Mouse (Mus musculus): ENCODE measurements around the gene Ttc7b.

The Ttc7b gene

DNA sequence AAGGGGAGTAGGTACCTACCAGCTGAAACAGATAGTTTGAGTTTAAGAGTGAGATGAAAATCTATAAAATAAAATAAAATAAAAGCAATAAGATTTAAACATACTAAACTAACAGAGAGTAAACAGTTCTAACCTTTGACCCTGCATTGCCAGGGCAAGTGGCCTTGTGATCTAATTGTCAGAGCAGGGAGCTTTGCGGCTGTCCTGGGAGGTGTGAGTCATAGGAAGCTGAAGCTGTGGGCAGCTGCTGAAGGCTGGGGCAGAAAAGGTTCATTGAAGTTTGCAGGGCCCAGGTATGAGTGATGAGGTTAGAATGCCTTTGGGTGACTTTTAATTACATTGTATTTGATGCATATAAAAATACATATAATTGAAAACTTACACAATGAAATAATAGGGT lies 5.3 kb upstream of the Ttc7b start:
- DNase-seq (ENCODE audit: low spot score in 2 of 2): no peak

DNA sequence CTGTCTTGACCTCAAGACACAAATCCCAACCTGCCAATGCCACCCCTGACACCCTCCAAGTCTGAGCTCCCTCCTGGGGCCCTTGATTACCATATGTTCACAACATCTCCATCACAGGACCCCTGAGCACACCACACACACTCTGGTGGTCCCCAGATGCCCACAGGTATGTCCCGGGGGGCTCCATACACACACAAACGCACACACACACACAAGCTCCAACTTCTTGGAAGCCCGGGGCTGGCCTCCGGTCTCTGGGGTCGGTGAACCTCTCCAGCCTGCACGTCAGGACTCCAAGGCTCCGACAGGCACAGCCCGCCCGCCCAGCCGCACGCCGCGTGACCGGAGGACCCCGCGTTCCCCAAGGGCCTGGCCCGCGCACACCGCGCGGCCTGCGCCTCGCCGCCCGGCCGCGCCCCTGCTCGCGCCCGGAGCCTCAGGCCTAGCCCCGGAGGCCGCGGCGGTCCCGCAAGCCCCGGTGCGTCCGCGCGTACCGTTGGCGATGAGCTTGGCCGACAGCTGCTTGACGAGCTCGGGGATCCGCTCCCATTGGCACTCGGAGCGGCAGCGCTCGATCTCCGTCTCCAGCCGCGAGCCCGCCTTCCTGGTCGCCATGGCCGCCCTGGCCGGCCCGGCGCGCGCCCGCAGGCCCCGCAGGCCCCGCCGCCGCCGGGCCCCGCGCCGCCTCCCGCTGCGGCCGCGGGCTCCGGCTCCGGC lies 391 bp downstream of the Ttc7b start:
- DNase-seq (ENCODE audit: low spot score in 2 of 2): peak; percentile 63

DNA sequence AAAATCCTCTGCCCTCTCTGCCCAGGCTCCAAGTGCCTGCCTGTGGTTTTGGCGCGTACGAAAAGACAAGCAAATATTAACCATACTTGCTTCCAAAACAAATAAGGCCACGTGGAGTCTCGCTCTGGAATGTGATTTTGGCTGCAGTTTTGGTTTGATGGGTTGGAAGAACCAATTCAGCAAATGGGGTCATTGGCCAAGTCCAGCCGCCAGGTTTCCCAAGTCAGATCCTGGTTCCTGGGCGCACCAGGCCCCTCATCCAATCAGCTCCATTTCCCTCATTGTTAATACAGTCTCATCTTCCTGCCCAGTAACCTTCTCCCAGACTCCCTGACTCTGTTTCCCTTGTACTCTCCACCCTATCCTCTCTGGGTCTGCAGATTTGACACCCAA lies 946 bp downstream of the Ttc7b start:
- peak; percentile 38 to 43 for DNase-seq (ENCODE audit: low spot score in 2 of 2)

DNA sequence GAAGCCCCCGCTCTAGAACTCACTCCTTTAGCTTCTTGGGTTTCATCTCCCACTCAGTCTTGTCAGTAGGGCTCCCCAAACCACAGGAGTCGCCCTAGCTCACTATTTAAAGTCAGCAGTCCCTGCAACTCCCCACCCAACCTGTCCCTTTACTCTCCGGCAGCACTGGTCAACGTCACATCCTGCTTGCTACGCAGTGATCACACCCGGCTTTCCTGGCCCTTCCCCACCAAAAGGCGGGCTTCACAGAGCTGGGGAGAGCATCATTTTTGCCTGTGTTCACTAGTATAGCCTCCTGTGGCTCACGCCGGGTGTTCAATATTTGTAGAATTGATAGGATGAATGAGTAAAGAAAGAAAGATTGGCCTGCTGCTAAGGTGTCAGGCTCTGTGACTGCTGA lies 3.3 kb downstream of the Ttc7b start:
- DNase-seq (ENCODE audit: low spot score in 2 of 2): peak in 1 of 2 experiments; percentile 32

DNA sequence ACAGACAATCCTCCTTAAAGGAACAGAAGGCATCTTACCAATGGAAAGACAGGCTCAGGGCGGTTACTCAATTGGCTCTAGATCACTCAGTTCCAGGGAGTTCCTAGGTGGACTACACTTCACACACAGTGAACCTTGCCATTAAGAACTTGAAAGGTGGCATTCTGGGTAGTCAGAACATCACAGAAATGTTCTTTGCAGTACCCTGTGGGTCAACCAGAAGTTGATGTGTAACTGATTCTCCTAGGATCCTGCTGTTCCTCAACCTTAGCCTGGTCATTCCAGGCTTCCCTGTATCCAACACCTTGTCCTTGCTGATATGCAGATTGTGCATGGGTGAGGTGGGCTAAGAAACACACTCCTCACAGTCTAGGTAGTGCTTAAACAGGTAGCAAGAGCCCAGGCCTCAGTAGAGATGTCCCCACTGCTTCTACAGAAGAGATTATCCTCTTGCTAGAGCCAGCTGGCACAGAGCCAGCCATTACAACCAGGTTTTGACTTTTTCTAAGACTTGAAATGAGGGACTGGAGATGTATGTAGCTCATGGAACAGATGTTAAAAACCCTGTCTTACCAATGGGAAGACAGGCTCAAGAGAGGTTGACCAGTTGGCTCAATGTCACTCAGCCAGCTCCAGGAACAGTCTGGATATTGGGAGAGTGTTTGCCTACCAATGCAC lies 4.3 kb downstream of the Ttc7b start:
- no peak for DNase-seq (ENCODE audit: low spot score in 2 of 2)

DNA sequence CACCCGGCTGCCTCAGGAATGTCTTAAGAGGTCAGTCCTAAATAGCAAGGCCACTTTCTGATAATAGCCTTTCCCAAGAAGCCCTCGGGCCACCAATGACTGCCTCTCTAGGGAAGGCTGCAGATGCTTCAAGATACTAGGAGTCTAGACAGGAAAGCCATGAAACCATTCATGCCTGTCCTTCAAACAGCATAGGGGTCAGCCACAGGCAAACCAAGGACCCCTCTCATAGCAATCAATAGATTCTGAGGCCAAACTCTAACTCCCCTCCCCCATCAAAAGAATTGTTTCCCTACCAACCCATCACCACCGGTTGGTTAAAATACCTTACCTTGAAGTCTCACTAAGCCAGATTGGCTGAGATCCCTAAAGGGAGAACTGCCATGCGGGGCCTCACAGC lies 5.1 kb downstream of the Ttc7b start:
- DNase-seq (ENCODE audit: low spot score in 2 of 2): no peak

DNA sequence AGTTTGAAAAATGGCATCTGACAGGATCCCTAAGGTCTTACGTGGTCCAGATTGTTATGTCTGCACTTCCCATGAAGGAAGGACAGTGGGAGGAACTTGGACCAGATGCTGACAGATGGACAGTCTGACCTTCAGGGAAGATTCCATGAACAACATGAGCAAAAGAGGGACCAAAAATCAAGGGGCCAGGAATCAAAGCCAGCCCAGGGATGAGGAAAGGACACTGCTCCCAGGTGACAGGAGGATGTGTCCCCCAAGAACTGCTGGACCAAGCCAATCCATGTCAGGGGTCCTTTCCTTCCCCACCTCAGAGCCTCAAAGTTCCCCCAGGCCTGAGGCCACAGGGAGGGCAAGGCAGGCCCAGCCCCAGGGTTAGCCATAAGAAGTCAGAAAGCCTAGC lies 6.0 kb downstream of the Ttc7b start:
- DNase-seq (ENCODE audit: low spot score in 2 of 2): no peak

DNA sequence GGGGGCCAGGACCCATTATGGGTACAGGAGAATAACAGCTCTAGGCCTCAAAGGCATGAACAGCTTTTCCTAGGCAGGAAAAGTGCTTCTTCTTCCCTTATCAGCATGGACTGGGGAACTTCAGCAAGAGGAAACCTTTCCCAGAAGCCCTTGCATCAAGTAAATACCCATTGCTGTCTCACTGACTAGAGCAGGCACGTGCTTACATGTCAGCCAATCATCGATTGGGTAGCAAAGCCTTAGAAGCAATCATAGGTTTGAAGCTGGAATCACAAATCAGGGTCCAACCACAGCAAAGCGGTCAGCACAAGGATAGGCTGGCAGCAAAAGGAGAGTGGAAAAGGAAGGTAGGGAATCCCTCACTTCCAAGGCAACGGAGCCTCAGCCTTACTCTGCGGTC lies 7.5 kb downstream of the Ttc7b start:
- no peak for DNase-seq (ENCODE audit: low spot score in 2 of 2)

DNA sequence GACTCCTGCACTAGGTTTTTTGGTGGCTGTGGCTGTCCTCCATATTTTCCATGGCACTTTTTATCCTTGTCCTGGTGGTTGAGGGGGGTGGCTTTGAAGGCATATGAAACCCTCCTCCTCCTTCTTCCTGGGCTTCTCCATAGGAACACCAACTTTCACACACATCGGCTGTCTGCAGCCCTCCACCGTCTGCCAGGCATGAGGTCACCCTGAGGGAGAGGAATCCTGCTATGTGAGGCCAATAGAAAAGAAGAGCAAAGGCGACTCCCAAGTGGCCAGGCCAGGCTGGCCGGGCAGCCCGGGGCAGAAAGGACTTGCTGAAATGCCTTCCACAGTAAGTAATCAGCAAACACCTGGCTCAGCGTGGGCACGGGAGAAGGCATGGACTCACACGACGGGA lies 8.0 kb downstream of the Ttc7b start:
- peak; percentile 32 to 46 for DNase-seq (ENCODE audit: low spot score in 2 of 2)

DNA sequence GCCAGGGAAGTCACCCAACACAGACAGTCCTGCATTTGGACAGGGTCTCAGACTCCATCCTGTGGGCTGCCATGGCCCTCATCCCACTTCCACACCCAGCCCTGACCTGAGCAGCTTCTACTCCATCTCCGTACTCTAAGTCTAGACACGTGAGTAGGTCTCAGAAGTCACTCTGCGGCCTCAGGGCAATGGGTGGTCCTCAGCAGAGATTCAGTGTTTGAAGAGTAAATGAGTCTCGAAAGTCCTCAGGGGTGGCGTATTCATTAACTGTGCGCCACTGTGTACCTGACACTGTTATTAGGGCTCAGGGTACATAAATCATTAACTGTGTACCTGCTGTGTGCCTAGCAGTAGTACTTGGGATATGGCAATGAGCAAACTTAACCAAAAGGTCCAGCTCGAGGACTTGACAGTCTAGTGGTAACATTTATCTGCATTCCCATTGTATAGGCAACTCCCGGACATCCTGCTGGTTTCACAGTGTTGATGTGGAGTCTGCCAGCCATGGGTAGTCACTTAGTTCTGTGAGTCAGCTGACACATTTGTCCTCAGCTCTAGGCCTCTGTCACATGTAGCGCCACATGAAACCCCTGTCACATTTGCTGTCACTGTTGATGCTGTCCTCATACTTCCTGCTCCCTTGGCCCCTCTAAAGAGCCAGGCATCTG lies 10.9 kb downstream of the Ttc7b start:
- DNase-seq (ENCODE audit: low spot score in 2 of 2): no peak

DNA sequence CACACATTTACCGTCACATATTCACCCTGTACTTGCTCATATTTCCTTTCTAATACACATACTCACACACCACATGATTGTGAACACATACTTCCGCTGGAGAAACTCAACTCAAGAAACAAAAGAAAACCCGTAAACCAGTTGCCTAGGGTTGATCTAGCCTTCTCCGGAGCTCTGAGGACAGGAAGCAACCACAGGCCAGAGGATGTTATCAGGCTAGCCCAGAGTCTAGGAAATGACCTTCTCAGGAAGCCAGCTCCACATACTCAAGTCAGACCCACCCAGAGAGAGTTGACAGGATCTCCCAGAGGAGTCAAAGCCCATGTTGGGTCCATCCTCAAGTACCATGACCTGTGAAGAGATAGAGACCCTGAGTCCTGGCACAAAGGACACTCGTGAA lies 12.0 kb downstream of the Ttc7b start:
- DNase-seq (ENCODE audit: low spot score in 2 of 2): peak; percentile 47 to 72

DNA sequence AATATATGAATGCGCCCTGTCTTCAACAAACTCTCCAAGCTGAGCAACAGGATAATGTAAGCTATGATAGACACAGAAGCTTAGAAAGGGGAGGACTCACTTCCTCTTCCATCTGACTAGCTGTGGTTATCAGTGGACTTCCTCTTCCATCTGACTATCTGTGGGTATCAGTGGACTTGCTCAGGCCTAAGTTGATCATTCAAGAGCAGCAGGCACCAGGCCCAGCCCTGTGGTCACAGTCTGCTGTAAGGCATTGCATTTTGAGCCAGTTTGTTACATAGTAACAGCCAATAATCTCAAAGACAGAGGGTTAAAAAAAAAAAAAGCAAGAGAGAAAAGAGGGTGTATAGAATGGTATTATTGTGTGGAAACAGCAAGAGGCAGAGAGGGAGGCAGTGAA lies 15.1 kb downstream of the Ttc7b start:
- DNase-seq (ENCODE audit: low spot score in 2 of 2): no peak

DNA sequence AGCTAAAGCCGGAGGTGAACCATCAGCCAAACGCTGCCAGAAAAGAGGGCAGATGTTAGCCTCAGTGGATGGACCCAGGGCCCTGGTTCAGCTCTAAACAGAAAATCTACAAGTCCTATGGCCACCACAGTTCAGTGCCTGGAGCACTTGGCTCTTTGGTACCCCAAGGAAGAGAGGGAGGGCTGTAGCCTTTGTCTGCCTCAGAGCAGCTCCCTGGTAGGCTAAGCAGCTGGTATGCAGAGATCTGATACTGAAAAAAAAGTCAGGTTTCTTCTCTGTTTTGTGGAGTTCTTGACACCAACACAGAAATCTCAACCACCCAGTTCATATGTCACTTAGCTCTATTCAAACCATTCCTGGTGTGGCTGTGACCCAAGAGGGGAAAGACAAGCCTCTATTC lies 16.0 kb downstream of the Ttc7b start:
- DNase-seq (ENCODE audit: low spot score in 2 of 2): no peak

DNA sequence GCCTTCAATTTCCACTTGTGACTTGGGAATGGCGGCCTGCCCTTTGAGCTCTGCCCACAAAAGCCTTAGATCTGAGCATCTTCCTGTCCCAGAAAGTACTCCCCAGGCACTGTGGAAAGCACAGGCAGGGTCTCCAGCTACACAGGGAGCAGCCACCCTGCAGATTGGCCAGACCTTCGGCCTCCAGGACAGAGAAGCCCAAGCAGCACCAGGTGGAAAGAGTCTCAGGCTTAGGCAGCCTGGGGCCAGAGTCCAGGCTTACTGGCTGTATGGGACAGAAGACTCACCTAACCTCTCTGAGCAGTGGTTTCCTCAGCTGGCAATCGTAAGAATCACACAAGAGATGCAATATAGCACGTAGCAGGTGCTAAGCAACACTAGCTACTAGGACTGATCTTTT lies 17.0 kb downstream of the Ttc7b start:
- no peak for DNase-seq (ENCODE audit: low spot score in 2 of 2)

DNA sequence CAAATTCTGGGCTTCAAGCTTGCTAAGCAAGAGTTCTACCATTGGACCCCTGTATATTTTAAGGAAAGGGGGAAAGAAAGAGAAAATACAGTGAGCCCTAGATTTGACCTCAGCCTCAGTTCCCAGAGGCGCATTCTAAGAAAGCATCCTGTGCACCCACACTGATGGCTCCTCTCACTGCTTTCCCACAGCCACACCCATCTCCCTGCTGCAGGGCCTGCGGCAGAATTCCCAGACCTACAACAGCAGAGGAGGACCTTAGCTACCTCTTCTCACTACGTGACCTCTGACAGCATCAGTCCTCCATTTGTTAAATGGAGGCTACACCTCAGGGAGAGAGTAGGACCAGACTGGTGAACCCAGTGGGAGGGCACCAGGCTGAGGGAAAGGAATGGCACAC lies 18.1 kb downstream of the Ttc7b start:
- no peak for DNase-seq (ENCODE audit: low spot score in 2 of 2)

DNA sequence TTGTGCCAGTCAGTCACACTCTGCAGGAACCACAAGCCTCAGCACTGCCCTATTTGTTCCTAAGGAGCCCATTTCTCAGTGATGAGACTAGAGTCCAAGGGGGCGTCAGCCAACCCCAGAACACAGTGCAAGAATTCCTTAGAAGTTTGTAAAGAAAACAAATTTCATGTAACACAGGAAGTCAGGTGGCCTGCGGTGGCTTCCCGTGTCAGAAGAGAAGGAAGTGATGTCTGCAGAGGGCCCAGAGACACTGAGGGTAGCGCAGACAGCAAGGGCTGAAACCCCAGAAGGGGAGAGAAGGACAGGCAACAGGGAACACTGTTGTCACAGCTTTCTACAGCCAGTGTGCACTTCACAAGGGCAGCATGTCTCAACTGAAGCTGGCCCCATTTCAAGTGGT lies 19.4 kb downstream of the Ttc7b start:
- DNase-seq (ENCODE audit: low spot score in 2 of 2): no peak

DNA sequence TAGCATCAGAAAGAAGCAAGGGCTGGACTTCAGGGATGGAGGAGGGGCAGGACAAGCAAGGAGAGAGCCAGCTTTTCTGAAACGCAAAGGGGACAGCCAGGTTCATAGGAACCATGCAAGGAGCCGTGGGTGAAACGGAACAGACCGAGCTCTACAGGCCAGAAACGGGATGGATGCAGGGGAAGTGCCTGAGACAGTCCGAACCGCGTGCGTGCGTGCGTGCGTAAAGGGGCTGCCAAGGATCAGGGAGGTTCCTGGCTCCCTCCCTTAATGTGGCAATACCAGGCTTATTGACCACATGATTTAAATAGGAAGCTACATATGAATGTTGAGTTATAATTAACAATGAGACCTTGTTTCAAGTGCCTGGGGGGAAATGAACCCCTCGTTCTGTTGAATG lies 21.2 kb downstream of the Ttc7b start:
- DNase-seq (ENCODE audit: low spot score in 2 of 2): no peak

DNA sequence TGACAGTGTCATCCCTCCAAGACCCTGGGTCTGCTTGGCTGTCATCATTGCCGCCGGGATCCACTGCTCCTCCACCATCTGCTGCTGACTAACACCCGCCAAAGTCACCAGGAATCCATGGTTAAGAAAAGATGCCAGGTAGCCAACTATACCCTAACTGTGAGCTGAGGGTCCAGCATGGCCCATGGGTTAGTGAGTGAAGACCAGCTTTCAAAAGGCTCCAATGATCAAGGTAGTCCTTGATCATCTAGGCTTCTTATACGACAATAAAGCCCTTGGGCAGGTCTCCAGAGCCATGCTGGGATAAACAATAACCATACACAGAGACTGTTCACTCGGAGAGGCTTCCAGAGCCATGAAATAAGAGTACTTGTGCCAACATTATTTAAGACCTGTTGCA lies 22.6 kb downstream of the Ttc7b start:
- no peak for DNase-seq (ENCODE audit: low spot score in 2 of 2)

DNA sequence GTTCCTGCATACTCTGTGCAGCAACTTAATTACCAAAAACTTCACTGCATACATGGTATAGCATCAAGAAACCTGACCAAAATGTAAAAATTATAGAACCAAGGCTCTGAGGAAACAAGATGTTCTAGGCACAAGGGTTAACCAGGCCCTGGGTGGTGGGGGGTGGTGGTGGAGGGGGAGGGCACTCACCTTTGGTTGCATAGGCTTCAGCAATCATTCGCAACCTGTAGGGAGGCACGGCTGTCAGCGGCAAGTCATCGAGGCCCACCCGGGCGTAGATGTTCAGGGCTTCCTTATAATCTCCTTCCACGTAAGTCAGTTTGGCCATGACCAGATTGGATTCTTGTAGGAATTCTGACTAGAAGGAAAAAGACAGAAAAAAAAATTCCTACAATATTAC lies 25.5 kb downstream of the Ttc7b start:
- no peak for DNase-seq (ENCODE audit: low spot score in 2 of 2)

DNA sequence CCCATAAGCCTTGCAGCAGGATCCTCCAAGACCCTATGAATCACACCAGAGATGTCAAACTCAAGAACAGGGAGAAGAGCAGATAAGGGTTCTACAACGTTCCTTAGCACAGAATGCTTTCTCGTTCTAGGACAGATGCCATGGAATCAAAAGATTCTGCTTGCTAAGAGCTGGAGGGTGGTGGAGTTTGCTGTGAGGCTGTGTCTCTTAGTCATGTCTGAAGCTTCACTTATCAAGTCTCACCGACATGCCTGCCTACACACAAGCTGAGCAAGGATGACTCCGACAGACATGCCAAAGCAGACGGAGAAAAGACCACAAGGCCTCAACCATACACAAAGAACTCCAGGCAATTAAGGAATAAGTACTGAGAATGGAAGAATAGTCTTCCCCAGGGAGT lies 27.4 kb downstream of the Ttc7b start:
- DNase-seq (ENCODE audit: low spot score in 2 of 2): no peak

DNA sequence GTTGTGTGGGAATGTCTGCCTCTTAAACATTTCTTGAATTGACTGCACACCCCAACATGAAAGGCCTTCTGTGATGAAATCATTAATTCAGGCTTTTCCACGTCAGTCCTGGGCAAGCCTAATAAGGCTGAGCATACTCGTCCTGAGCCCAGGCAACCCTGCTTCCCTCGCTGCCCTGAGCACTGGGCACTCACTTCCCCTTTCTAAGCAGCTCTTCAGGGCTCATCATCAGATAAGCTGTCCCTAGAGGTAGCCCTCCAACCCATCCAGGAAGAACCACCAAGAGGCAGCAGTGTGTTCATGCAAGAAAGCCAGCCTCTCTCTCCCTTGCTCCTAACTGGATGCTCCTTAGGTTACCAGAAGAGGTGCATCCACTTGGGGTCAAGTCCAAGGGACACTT lies 27.9 kb downstream of the Ttc7b start:
- DNase-seq (ENCODE audit: low spot score in 2 of 2): no peak

DNA sequence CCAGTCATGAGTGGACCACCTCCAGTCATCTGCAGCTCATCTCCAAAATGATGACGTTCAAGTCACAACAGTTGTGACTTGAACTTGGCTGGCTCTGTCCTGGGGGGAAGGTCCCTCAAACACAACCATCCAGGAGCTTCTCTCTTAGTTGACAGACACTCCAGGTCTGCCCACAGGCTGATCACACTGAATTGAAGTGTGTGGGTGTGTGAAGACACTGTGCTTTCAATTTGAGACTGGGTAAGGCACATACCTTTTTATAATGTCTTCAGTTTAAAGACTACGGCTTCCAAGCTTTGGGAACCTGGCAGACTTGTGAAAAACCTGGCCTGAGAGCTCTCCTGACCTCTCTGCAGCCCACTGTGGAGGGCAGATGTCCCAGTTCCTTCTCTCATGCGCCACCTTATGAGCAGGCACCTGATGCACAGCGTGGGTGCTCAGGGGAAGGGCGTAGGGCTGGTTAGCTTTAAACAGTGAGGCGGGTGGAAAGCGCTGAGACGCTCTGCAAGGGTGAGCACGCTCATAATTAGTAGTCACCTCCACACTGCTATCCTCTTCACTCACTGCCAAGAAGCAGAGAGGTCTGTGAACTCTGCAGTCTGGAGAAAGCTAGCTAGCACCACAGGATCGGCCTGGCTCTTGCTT lies 28.5 kb downstream of the Ttc7b start:
- no peak for DNase-seq (ENCODE audit: low spot score in 2 of 2)

DNA sequence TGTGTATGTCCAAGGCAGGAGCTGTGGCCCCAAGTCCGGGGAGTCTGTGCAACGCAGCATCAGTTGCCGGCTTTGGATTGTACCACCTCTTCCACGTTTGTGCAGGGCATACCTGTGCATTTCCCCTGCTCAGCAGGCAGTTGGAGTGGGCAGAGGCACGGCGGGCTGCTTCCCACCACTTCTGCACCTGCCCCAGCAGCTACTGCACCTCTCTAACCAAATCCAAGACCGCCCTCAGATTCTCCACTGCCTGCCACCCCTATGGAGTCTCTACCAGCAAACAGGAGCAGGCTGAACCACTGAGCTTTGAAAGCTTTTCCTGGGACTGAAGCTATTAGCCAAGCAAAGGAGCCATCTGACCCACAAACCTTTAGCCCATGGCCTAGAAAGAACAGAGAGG lies 30.8 kb downstream of the Ttc7b start:
- no peak for DNase-seq (ENCODE audit: low spot score in 2 of 2)

Measured in heart, adult 9 months (tissue).